Mouse (Mus musculus) myocyte (in vitro differentiated cells): ENCODE results near the gene Wfdc1.

Experiments
- E2F4 ChIP-seq: IDR thresholded peaks from one replicate; pipeline ENCODE4 v1.6.1; 2011; ENCODE audit warnings: mild to moderate bottlenecking, control low read depth, moderate library complexity; ENCODE audit not compliant: insufficient read depth
- MAX ChIP-seq: IDR thresholded peaks from one replicate; pipeline ENCODE4 v1.6.1; 2011; ENCODE audit warnings: low read depth, mild to moderate bottlenecking, control low read depth
- MYOD1 ChIP-seq, 3 experiments: IDR thresholded peaks; one replicate each; pipeline ENCODE4 v1.6.1; 2011; ENCODE audit warnings: control low read depth in 2 of 3, low read depth in 2 of 3, mild to moderate bottlenecking in 2 of 3, moderate library complexity in 1 of 3; ENCODE audit not compliant: insufficient read length in 2 of 3, control insufficient read depth in 1 of 3
- POLR2A ChIP-seq: IDR thresholded peaks from one replicate; pipeline ENCODE4 v1.6.1; 2011; ENCODE audit warnings: low read depth, mild to moderate bottlenecking, control low read depth, moderate library complexity; ENCODE audit not compliant: insufficient read length
- POLR2AphosphoS2 ChIP-seq: IDR thresholded peaks from one replicate; pipeline ENCODE4 v1.6.1; 2011; ENCODE audit warnings: low read depth, control low read depth; ENCODE audit not compliant: insufficient read length
- REST ChIP-seq: IDR thresholded peaks from one replicate; pipeline ENCODE4 v1.6.1; 2011; ENCODE audit warnings: mild to moderate bottlenecking, control low read depth, moderate library complexity; ENCODE audit not compliant: insufficient read depth, insufficient read length
- SRF ChIP-seq: IDR thresholded peaks from one replicate; pipeline ENCODE4 v1.6.1; 2011; ENCODE audit warnings: low read depth; ENCODE audit not compliant: control insufficient read depth, insufficient read length
- TCF12 ChIP-seq: IDR thresholded peaks from one replicate; pipeline ENCODE4 v1.6.1; 2011; ENCODE audit warnings: mild to moderate bottlenecking, control low read depth; ENCODE audit not compliant: poor library complexity, insufficient read depth, severe bottlenecking
- TCF3 ChIP-seq: IDR thresholded peaks from one replicate; pipeline ENCODE4 v1.6.1; 2011; ENCODE audit warnings: low read depth, control low read depth; ENCODE audit not compliant: insufficient read length
- USF1 ChIP-seq: IDR thresholded peaks from one replicate; pipeline ENCODE4 v1.6.1; 2011; ENCODE audit warnings: low read depth, mild to moderate bottlenecking, control low read depth, moderate library complexity

DNA sequence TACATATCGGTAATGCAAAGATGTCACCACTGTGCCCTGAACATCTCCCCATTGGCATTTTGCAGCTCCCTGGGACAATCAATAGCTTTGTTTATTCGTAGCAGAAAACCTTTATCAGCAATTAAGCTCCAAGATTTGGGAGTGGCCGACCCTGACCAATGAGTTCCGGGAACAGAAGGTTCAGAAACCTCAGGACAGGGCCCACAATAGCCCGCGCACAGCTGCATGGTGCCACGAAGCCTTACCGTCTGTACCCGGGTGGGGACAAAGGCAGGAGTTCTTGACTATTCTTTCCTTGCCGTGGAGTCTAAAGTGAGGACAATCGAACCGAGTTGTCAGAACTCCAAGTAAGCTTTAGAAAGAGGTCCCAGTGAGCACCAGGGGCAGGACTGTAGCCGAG, 65.9 kb downstream of the Wfdc1 start:
- TF ChIP-seq POLR2AphosphoS2 (no peak), POLR2A (no peak), REST (no peak), MAX (no peak), USF1 (no peak), SRF (no peak), TCF12 (no peak), TCF3 (no peak), E2F4 (no peak), MYOD1 (IDR thresholded peaks at IDR 0.05; ENCODE audit: control insufficient read depth in 1 of 3, insufficient read length in 2 of 3, low read depth in 2 of 3) (no peak)
